Mouse (Mus musculus): ENCODE data around the gene Cdk2ap2.

- TF ChIP-seq POLR2A (IDR thresholded peaks at IDR 0.05; ENCODE audit: low read depth, low read length) = no peak
- no peak for TF ChIP-seq CTCF (IDR thresholded peaks at IDR 0.05; ENCODE audit: borderline replicate concordance, insufficient read depth, low read length)
Observed at GRCm38 (mm10) chr19:4122411-4123370, 25.7 kb downstream of the Cdk2ap2 start.

Measured in embryonic fibroblast, embryonic 13.5 days (primary cell).